Mouse (Mus musculus): ENCODE measurements at regions not wholly inside any gene's neighbourhood (a gene's known extent, or its start where the extent isn't known, plus 50 kb on each side); places are given as distances from the start of the nearest gene placed in this dataset.

GRCm38 (mm10) chr15:93706366-93706930 lies 110.8 kb upstream of the Prickle1 start:
- DNase-seq (ENCODE audit: low read depth, low spot score) = no peak

- DNase-seq (ENCODE audit: low read depth, low spot score) = no peak
Observed at GRCm38 (mm10) chr15:93705651-93706050, 110.0 kb upstream of the Prickle1 start.

GRCm38 (mm10) chr15:93705109-93705508 lies 109.4 kb upstream of the Prickle1 start:
- no peak for DNase-seq (ENCODE audit: low read depth, low spot score)

GRCm38 (mm10) chr15:93701017-93701416 lies 105.3 kb upstream of the Prickle1 start:
- no peak for DNase-seq (ENCODE audit: low read depth, low spot score)

DNA sequence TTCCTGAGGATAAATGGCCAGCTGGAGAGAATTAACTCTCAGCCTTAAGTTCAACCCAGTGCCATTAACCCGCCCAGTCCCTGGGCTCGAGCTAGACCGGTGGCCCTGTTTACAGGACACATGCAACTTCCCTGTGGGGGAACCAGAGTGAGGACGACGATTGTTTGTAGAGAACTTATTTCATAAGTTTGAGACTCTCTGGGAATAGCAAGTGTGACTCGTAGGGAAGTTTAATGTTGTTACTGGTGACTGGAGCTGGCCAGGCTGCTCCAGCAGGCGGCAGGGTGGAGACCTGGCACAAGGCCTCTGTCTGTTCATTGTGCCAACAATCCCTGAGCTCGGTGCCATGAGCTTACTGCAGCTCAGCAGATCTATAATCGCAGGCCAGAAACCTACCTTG lies 104.3 kb upstream of the Prickle1 start:
- no peak for DNase-seq (ENCODE audit: low read depth, low spot score)

- no peak for DNase-seq (ENCODE audit: low read depth, low spot score)
Observed at GRCm38 (mm10) chr15:93698182-93698822, 102.6 kb upstream of the Prickle1 start.

DNA sequence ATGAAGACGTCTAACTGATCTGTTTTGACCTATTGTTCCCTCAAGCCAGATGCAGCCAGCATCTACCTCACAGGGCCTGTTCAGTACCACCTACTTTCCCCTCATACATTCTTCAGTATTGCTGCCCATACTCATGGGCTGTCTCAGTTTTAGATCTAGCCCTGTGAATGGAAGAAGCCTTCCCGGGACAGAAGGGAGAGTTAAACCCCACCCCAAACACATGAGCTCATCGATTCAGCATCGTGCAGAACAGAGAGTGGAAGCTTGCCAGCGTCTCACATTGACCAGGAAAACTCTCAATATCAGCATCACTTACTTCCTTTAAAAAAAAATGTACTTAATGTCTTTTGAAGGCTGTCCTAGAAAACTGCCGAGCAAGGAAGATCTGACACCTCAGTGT lies 95.0 kb upstream of the Prickle1 start:
- no peak for DNase-seq (ENCODE audit: low read depth, low spot score)

DNA sequence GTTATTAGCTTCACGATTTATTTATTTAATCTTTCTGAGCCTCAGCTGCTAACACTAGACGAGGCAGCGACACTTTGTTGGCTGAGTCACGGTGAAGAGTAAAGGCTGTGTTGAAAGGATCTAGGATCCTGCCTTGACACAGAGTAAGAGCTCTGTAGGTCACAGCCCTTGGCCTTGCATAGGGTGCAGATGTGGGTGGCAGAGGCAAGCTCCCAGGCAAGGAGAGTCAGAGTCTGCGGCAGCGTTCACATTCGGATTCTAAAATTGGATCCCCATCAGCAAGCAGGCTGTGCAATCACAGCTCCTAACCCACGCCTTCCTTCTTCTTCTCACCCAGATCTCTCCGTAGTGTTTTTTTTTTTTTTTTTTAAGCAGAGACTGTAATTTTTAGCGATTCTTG lies 94.3 kb upstream of the Prickle1 start:
- DNase-seq (ENCODE audit: low read depth, low spot score) = no peak

GRCm38 (mm10) chr15:93686385-93686784 lies 90.7 kb upstream of the Prickle1 start:
- no peak for DNase-seq (ENCODE audit: low read depth, low spot score)

DNA sequence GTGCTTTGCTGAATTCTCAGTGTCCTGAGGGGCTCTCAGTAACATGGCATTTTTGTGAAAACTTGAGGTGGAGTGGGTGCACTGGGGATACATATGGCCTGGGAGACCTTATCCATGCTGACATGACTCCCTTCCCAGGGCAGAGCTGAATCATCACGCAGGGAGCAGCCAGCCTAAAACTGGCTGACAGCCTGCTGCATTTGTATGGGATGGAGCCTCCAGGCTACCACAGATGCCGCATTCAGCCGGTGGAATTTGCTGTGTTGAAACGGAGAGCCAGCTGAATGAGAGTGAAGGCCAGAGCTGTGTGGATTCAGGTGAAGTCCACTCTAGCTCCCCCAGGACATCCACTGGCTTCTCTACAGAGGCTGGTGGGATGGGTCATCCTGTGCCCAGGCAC lies 85.9 kb upstream of the Prickle1 start:
- DNase-seq (ENCODE audit: low read depth, low spot score) = no peak

DNA sequence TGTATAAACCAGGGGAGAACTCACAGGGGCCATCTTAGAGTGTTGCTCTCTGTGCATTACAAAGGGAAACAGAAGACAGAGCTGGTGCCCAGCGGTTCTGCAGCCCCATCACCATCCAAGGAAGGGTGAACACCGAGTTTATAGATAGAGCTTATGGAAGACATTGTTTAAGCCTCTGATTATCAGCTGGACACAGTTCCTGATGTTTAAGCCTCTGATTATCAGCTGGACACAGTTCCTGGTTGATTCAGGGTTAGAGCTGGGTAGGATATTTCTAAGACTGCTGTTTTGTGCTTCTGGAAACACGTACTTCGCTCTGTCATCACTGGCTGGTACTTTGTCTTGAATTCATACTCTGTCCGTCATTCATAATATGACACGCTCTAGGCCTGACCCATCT lies 79.9 kb upstream of the Prickle1 start:
- DNase-seq (ENCODE audit: low read depth, low spot score) = no peak

- no peak for DNase-seq (ENCODE audit: low read depth, low spot score)
Observed at GRCm38 (mm10) chr15:93673976-93674375, 78.3 kb upstream of the Prickle1 start.

DNA sequence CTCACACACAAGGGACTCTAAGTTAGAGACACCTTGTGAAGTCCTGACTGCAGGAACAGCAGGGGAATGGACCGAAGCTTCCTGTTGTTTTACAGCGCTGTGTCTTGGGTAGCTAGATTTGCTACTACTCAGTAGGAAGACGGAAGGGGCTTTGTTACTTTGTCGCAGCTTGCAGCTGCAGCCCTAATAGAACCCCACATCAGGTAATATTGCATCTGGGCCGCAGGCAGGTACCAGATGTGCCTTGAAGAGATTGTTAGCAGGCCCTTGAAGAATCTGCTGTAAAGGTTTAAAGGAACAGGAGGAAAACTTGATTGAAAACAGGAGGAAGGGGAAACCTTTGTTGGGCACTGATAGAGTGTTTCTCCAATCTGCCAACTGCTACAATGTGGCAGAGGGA lies 68.2 kb upstream of the Prickle1 start:
- no peak for DNase-seq (ENCODE audit: low read depth, low spot score)

DNA sequence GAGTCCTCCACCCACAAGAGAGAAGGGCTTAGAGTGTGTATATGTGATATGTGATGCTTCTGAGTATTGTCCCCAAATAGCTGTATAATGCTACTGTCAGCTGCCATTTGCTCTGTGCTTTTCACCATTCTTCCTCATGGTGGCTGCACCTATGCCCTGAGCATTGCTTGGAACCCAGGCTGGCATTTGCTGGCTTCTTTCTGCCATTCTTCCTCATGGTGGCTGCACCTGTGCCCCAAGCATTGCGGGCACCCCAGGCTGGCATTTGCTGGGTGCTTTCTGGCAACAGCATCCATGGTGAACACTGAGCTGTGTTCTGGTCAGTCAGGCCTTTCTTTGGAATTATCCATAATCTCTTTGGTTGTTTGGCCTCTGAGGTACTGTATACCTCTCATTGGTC lies 66.9 kb upstream of the Prickle1 start:
- DNase-seq (ENCODE audit: low read depth, low spot score) = no peak

GRCm38 (mm10) chr15:93661801-93662200 lies 66.1 kb upstream of the Prickle1 start:
- no peak for DNase-seq (ENCODE audit: low read depth, low spot score)

DNA sequence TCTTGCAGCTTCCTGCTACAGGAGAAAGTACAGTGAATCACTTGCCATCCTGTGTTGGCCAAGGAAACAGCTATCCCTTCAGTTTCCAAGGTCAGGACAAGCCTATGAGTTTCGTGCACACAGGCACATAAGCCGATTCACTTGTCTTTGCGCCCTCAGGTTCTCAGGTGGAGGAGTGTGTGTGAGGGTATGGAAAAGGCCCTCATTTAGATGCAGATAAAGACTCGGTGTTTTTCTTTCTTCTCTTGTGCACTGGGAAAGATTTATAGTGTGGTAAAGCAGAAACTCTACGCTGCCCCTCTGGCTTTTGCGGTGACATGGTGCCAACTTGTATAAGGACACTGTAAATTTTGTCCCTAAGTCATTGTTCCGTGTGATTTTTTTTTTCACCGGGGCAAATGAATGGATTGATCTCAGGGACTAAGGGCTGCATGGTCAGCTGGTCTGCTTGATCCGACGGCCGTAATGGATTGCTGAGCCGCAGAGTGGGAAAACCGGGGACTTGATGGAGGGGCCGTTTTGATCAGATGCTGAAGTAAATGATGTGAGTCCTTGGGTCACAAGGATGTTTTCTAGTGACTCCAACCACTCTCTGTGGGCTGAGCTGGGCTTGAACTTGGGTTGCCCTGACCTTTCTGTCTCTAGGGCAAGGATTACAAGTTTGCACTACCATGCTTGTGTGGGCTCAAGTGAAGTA lies 65.4 kb upstream of the Prickle1 start:
- no peak for DNase-seq (ENCODE audit: low read depth, low spot score)

GRCm38 (mm10) chr15:93657171-93657570 lies 61.5 kb upstream of the Prickle1 start:
- no peak for DNase-seq (ENCODE audit: low read depth, low spot score)

GRCm38 (mm10) chr15:93656713-93657112 lies 61.0 kb upstream of the Prickle1 start:
- DNase-seq (ENCODE audit: low read depth, low spot score) = no peak

GRCm38 (mm10) chr15:93655743-93656142 lies 60.1 kb upstream of the Prickle1 start:
- DNase-seq (ENCODE audit: low read depth, low spot score) = no peak

DNA sequence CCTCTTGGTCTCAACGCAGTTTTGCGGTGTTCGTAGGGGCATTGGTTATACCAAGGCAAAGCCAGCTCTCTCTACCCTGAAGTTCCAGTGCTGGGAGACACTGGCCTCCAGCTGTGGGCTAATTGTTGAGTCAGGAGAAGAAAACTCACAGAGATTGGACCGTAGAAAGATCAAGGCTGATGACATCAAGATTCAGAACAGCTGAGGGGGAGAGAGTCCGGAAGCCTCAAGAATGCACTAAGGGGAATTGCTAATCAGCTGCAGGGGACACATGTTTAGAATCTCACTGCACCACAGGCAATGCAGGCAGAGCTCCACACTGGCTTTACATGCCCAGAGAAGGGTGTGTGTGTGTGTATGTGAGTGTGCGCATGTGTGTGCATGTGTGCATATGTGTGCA lies 59.6 kb upstream of the Prickle1 start:
- no peak for DNase-seq (ENCODE audit: low read depth, low spot score)

GRCm38 (mm10) chr15:93653378-93653777 lies 57.7 kb upstream of the Prickle1 start:
- DNase-seq (ENCODE audit: low read depth, low spot score) = no peak

GRCm38 (mm10) chr15:93650981-93651757 lies 55.5 kb upstream of the Prickle1 start:
- DNase-seq (ENCODE audit: low read depth, low spot score) = no peak
